Mouse (Mus musculus) kidney, adult 2 months (tissue): Measurements from ENCODE around the gene Gm49380. TPM values are rescaled to one million over a fixed set of nuclear protein-coding genes. Genes with fewer than 3 reads are reported as not detected.

Experiments
- DNase-seq: peaks from one replicate; pipeline ENCODE4 v3.0.0; 2021
- H3K27ac ChIP-seq: fragments of 200-500 bp; 2 replicates; pipeline ENCODE4 v1.5.1; 2012; ENCODE audit warnings: low read depth, low read length, control low read depth, inconsistent platforms; ENCODE audit not compliant: insufficient read depth
- H3K27me3 ChIP-seq: fragments of 200-500 bp; replicated peaks from 2 replicates; pipeline ENCODE4 v1.6.1; 2012; ENCODE audit warnings: mild to moderate bottlenecking, moderate library complexity, low read length, inconsistent platforms; ENCODE audit not compliant: control insufficient read depth, insufficient read depth
- H3K36me3 ChIP-seq: fragments of 200-500 bp; 2 replicates; pipeline ENCODE4 v1.6.1; 2012; ENCODE audit warnings: mild to moderate bottlenecking, moderate library complexity, low read length, inconsistent platforms; ENCODE audit not compliant: control insufficient read depth, insufficient read depth
- H3K4me1 ChIP-seq: fragments of 200-500 bp; 2 replicates; pipeline ENCODE4 v1.6.1; 2011; ENCODE audit warnings: low read length; ENCODE audit not compliant: control insufficient read depth, insufficient read depth
- H3K4me3 ChIP-seq: fragments of 200-500 bp; 2 replicates; pipeline ENCODE4 v1.5.1; 2011; ENCODE audit warnings: mild to moderate bottlenecking, low read depth, low read length, control low read depth; ENCODE audit not compliant: insufficient read depth
- CTCF ChIP-seq: fragments of 200-500 bp; conservative IDR thresholded peaks from 2 replicates; pipeline ENCODE4 v1.5.1; 2011; ENCODE audit warnings: low read depth, mild to moderate bottlenecking, control low read depth, low read length, moderate library complexity, mixed read lengths; ENCODE audit not compliant: insufficient read depth, insufficient read length
- POLR2A ChIP-seq: fragments of 200-500 bp; IDR thresholded peaks from one replicate; pipeline ENCODE4 v1.6.1; 2011; ENCODE audit warnings: low read depth, low read length, control low read depth
- WGBS: fragments of 180-500 bp; shearing (Covaris S2); methylation state at CpG from one replicate; pipeline ENCODE4 v1.1.7; 2018; 5-methylcytosine and 5-hydroxymethylcytosine counted together
- polyA plus RNA-seq: library from polyadenylated mRNA; depleted of rRNA; stranded (reverse); fragments of >200 nt; gene quantifications from 2 replicates; pipeline ENCODE4 v1.2.3, GENCODE M21; 2012

Gm49380 gene
- polyA plus RNA-seq, 1 experiment = not detected

- WGBS = 67% methylated on average over 5 of the region's 5 CpGs
- Histone ChIP-seq H3K4me1 (no peaks in the 10 kb centered on the region), H3K27ac (no peak overlapping the region), H3K36me3 (no peaks in the 10 kb centered on the region), H3K27me3 (no peaks in the 10 kb centered on the region), H3K4me3 (no peak overlapping the region)
- TF ChIP-seq POLR2A (no peak), CTCF (no peak)
- DNase-seq = no peak
Measured at GRCm38 (mm10) chr9:44045884-44046272, 67.4 kb downstream of the Gm49380 start.

- no peak overlapping the region for H3K4me3 ChIP-seq
- TF ChIP-seq POLR2A (no peak), CTCF (no peak)
- no peak overlapping the region for H3K27ac ChIP-seq
- no peaks in the 10 kb centered on the region for H3K27me3 ChIP-seq
- no peaks in the 10 kb centered on the region for H3K4me1 ChIP-seq
- DNase-seq = no peak
- WGBS = 79% methylated on average over 3 of the region's 3 CpGs
- no peaks in the 10 kb centered on the region for H3K36me3 ChIP-seq
Measured at GRCm38 (mm10) chr9:44045158-44045883, 68.0 kb downstream of the Gm49380 start.

GRCm38 (mm10) chr9:44044426-44045157 is 68.7 kb downstream of the Gm49380 start:
- WGBS = 53% methylated on average over 14 of the region's 14 CpGs
- Histone ChIP-seq H3K36me3 (no peaks in the 10 kb centered on the region), H3K27me3 (no peaks in the 10 kb centered on the region), H3K27ac (no peak overlapping the region), H3K4me3 (no peak overlapping the region), H3K4me1 (no peaks in the 10 kb centered on the region)
- DNase-seq = no peak
- no peak for TF ChIP-seq POLR2A
- no peak for TF ChIP-seq CTCF

- Histone ChIP-seq H3K4me3 (no peak overlapping the region), H3K27ac (no peak overlapping the region), H3K27me3 (no peaks in the 10 kb centered on the region), H3K4me1 (no peaks in the 10 kb centered on the region), H3K36me3 (no peaks in the 10 kb centered on the region)
- DNase-seq = no peak
- no peak for TF ChIP-seq POLR2A
- no peak for TF ChIP-seq CTCF
- WGBS = 8% methylated on average over 23 of the region's 23 CpGs
Measured at GRCm38 (mm10) chr9:44043708-44044425, 69.4 kb downstream of the Gm49380 start.

- no peak for DNase-seq
- Histone ChIP-seq H3K27me3 (no peaks in the 10 kb centered on the region), H3K27ac (no peak within 1 kb of the TSS), H3K36me3 (no peaks in the 10 kb centered on the region), H3K4me3 (no peak within 1 kb of the TSS), H3K4me1 (no peaks in the 10 kb centered on the region)
- 5% methylated on average over 30 of the region's 30 CpGs for WGBS
- TF ChIP-seq CTCF = no peak
- no peak for TF ChIP-seq POLR2A
Measured at GRCm38 (mm10) chr9:44042836-44043707, 70.2 kb downstream of the Gm49380 start, which contains the start of gene Thy1. Gene Thy1 (plus strand): TSS chr9:44043384.

GRCm38 (mm10) chr9:44042396-44042680 is 71.0 kb downstream of the Gm49380 start:
- H3K27ac ChIP-seq = no peak overlapping the region

More at GRCm38 (mm10) chr9:44042396-44042680, 71.0 kb downstream of the Gm49380 start:
- no peaks in the 10 kb centered on the region for H3K27me3 ChIP-seq
- no peaks in the 10 kb centered on the region for H3K4me1 ChIP-seq
- no peaks in the 10 kb centered on the region for H3K36me3 ChIP-seq
- 84% methylated on average over 1 of the region's 1 CpGs for WGBS
- H3K4me3 ChIP-seq = no peak overlapping the region
- DNase-seq = no peak
- TF ChIP-seq POLR2A (no peak), CTCF (no peak)
